Mouse (Mus musculus): ENCODE measurements at regions not wholly inside any gene's neighbourhood (a gene's known extent, or its start where the extent isn't known, plus 50 kb on each side); places are given as distances from the start of the nearest gene placed in this dataset.
A peak's percentile ranks its signal among the peaks of the same experiment; 100 is the strongest.
"Not testable (repeated sequence)": the region's sequence is repeated elsewhere in the genome, so short reads cannot be mapped to it uniquely, and the experiment has no call there.

GRCm38 (mm10) chr10:30470831-30471230 is 129.7 kb downstream of the Trmt11 start:
- DNase-seq (ENCODE audit: low spot score in 2 of 2): no peak

- no peak for DNase-seq (ENCODE audit: low spot score in 2 of 2)
Measured at GRCm38 (mm10) chr10:30450616-30451015, 149.9 kb downstream of the Trmt11 start.

- no peak for DNase-seq (ENCODE audit: low spot score in 2 of 2)
Measured at GRCm38 (mm10) chr10:30447057-30447456, 153.5 kb downstream of the Trmt11 start.

- DNase-seq (ENCODE audit: low spot score in 2 of 2): no peak
Measured at GRCm38 (mm10) chr10:30446572-30446971, 154.0 kb downstream of the Trmt11 start.

GRCm38 (mm10) chr10:30439802-30440201 is 160.7 kb downstream of the Trmt11 start:
- no peak for DNase-seq (ENCODE audit: low spot score in 2 of 2)

GRCm38 (mm10) chr10:30426420-30426923 is 174.1 kb downstream of the Trmt11 start:
- no peak for DNase-seq (ENCODE audit: low spot score in 2 of 2)

GRCm38 (mm10) chr10:30419391-30420043 is 181.0 kb downstream of the Trmt11 start:
- DNase-seq (ENCODE audit: low spot score in 2 of 2): no peak

GRCm38 (mm10) chr10:30416314-30416713 is 184.2 kb downstream of the Trmt11 start:
- no peak for DNase-seq (ENCODE audit: low spot score in 2 of 2)

GRCm38 (mm10) chr10:30411736-30412135 is 188.8 kb downstream of the Trmt11 start:
- DNase-seq (ENCODE audit: low spot score in 2 of 2): no peak

GRCm38 (mm10) chr10:30405669-30406393 is 194.7 kb downstream of the Trmt11 start:
- DNase-seq (ENCODE audit: low spot score in 2 of 2): no peak

- no peak for DNase-seq (ENCODE audit: low spot score in 2 of 2)
Measured at GRCm38 (mm10) chr10:30370542-30370941, 170.2 kb upstream of the Cenpw start.

GRCm38 (mm10) chr10:30360811-30361210 is 160.5 kb upstream of the Cenpw start:
- not testable (repeated sequence) for DNase-seq (ENCODE audit: low spot score in 2 of 2)

- DNase-seq (ENCODE audit: low spot score in 2 of 2): peak in 1 of 2 experiments; percentile 19
Measured at GRCm38 (mm10) chr10:30359051-30359450, 158.7 kb upstream of the Cenpw start.

- DNase-seq (ENCODE audit: low spot score in 2 of 2): no peak
Measured at GRCm38 (mm10) chr10:30342965-30343478, 142.7 kb upstream of the Cenpw start.

- no peak for DNase-seq (ENCODE audit: low spot score in 2 of 2)
Measured at GRCm38 (mm10) chr10:30328334-30329014, 128.1 kb upstream of the Cenpw start.

GRCm38 (mm10) chr10:30327849-30328248 is 127.5 kb upstream of the Cenpw start:
- DNase-seq (ENCODE audit: low spot score in 2 of 2): no peak

GRCm38 (mm10) chr10:30326861-30327260 is 126.5 kb upstream of the Cenpw start:
- DNase-seq (ENCODE audit: low spot score in 2 of 2): no peak

GRCm38 (mm10) chr10:30295871-30296270 is 95.5 kb upstream of the Cenpw start:
- DNase-seq (ENCODE audit: low spot score in 2 of 2): not testable (repeated sequence)

- DNase-seq (ENCODE audit: low spot score in 2 of 2): no peak
Measured at GRCm38 (mm10) chr10:30281666-30282065, 81.3 kb upstream of the Cenpw start.

GRCm38 (mm10) chr10:30280451-30280850 is 80.1 kb upstream of the Cenpw start:
- no peak for DNase-seq (ENCODE audit: low spot score in 2 of 2)

- no peak for DNase-seq (ENCODE audit: low spot score in 2 of 2)
Measured at GRCm38 (mm10) chr10:30279978-30280377, 79.6 kb upstream of the Cenpw start.

- DNase-seq (ENCODE audit: low spot score in 2 of 2): no peak
Measured at GRCm38 (mm10) chr10:30278987-30279386, 78.6 kb upstream of the Cenpw start.

Data from spleen, postnatal 10 days (tissue).